Mouse (Mus musculus) embryo, embryonic 11.5 days (tissue): Measurements from ENCODE around the gene Krt222.
"Not testable (repeated sequence)": the region's sequence is repeated elsewhere in the genome, so short reads cannot be mapped to it uniquely, and the experiment has no call there.

Experiments used
- DNase-seq: peaks from one replicate; pipeline ENCODE4 v3.0.0-alpha.2; 2012; ENCODE audit warnings: low read depth, low spot score

Gene Krt222

GRCm38 (mm10) chr11:99243820-99244374 lies at the start of gene Krt222:
Gene Krt222, minus strand, starts transcription at chr11:99244085.
- no peak for DNase-seq

GRCm38 (mm10) chr11:99292846-99293245 lies 49.0 kb upstream of the Krt222 start:
- no peak for DNase-seq

- no peak for DNase-seq
Observed at GRCm38 (mm10) chr11:99284833-99285312, 41.0 kb upstream of the Krt222 start, which contains the start of gene Krt24. Gene Krt24, minus strand, starts transcription at chr11:99285262.

DNA sequence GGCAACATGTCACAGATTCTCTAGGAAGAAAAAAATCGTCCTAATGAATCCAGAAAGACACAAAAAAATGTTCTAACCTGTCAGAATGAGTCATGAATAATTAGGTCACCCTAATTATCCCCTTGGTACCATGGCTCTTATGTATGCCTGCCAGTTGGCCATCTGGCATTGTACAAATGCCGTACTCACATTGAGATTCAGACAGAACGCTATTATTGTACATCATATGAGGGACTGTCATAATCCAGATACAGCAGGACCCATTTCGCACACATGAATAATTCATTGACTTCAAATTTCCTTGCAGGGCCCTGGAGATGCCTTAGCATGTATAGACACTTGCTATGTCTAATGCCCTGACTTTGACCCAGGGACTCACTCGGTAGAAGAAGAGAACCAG lies 40.1 kb upstream of the Krt222 start:
- DNase-seq = no peak

DNA sequence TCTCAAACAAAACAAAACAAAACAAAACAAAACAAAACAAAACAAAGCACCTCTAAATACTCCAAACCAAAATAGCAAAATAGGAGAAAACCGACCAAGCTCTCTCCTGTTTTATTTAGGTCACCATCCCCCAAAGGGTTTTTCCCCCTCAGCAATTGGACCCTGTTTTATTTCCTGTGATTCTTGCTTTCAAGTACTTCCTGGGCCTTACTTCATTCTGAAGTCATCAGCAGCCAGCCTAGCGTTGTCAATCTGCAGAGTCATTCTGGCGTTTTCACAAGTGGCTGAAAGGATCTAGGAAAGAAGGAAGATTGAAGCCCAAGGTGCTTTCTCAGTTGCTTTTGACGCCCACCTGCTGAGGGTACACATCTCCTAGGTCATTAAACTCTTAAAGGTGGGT lies 39.4 kb upstream of the Krt222 start:
- no peak for DNase-seq

DNA sequence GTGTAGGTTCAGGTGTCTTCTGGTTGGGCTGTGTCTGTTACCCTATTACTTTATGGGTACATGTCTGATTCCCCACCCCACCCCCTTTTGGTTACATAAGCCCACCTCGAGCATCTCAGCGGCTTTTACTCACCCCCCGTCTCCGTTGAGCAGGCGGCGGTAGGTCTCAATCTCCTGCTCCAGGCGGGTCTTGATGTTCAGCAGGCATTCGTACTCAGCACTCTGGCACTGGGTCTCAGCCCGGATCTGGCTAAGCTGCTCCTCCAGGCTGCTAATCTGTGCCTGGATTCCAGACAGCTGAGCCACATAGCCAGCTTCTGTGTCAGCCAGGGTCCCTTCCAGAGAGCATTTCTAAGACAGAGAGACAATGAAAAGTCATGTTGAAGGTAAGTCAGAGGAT lies 37.2 kb upstream of the Krt222 start:
- DNase-seq = no peak

DNA sequence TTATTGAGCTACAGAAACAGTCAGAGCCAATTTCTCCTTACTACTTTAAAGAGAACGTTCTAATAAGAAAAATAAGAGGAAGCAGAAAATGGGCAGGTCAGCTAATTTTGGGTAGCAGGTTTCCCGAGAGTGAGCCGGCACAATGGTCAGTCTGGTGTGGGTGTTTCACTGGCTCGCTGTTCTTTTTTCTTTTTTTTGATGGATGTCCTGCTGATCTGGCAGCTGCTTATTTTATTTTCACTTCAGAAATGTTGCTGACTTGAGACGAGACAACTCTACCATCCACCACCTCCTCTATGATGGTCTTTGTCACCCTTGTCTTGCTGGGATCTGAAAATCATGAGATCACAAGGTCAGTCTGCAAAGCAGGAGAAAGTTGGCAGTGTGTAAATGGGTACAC lies 36.1 kb upstream of the Krt222 start:
- no peak for DNase-seq

DNA sequence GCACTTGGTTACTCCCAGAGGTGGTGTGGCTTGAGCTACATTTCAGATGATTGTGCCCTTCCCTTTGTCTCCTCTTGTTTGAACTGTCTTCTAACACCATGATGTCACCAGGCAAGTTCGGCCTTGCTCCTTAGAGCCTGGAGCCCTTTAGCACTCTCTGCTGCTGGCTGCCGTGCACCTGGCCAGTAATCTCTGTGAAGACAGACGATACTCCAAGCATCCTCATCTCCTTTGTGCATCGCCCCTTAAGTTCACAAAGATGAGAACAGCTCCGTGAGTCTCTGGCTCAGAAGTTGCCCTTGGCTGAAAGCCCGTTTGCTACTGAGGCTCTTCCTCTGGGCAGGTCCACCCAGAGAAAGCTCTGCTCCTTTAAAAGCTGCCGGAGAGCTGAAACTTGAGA lies 32.9 kb upstream of the Krt222 start:
- DNase-seq = no peak

DNA sequence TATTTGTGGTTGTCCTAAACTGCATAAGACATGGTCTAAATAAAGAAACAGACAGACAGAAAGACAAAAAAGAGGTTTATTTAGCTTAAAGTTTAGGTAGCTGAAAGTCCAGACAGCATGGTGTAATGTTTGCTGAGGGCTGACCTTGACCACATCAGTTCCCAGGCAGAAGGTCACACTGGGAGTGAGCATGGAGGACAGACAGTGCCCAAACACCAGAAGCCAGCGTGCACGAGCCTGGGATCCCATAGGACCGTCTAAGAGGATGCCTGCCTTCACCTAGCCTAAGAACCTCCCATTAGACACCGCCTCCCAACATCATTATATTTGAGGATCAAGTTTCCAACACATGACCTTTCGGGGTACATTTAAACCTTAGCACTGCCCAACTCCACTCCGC lies 31.7 kb upstream of the Krt222 start:
- DNase-seq = no peak

GRCm38 (mm10) chr11:99272721-99273120 lies 28.8 kb upstream of the Krt222 start:
- no peak for DNase-seq

DNA sequence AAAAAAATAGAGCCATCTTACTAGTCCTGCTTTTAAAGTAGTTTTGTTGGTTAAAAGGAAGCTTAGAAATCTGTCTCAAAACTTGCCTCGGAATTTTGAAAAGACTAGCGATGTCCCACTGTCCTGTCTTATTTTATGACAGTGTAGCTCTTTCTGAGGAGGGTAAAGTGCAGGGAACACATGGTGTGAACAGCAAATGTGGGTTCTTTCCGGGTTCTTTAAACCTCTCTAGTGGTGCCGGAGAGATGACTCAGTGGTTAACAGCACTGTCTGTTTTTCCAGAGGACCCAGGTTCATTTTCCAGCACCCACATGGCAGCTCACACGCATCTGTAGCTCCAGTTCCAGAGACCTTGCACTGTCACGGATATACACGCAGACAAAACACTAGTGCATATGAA lies 25.3 kb upstream of the Krt222 start:
- no peak for DNase-seq

DNA sequence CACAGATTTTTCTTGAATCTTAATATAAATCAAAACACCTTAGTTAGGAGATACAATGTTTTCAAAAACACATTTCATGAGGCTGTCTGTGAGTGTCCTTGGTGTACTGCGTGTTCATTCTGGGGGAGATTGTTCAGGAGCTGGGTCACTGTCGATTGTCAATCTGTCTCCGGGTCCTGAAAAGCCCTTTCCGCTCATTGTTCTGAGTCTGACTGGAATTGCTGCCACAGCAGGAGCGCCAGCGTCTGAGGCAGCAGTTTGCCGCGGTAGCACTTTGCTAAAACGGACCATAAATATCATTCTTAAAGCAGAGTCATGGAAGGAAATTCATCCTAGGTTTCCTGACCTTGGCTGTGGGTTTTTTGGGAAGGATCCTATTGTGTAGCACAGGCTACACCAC lies 21.9 kb upstream of the Krt222 start:
- no peak for DNase-seq

GRCm38 (mm10) chr11:99265220-99265619 lies 21.3 kb upstream of the Krt222 start:
- no peak for DNase-seq

DNA sequence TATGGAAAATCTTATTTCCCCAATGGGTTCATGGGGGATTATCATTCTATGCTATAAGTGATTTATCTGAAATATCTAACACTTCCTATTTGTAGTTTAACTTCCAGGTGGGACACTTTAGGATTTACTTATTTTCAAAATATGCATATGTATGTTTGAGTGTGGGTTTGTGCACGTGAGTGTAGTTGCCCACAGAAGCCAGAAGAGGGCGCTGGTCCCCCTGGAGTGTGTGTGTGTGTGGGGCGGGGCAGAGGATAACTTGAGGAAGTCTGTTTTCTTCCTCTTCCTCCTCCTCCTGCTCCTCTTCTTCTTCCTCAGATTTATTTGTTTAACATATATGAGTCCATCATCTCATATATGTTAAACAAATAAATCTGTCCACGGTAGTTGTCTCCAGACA lies 12.3 kb upstream of the Krt222 start:
- DNase-seq = no peak

GRCm38 (mm10) chr11:99255316-99255715 lies 11.4 kb upstream of the Krt222 start:
- no peak for DNase-seq

DNA sequence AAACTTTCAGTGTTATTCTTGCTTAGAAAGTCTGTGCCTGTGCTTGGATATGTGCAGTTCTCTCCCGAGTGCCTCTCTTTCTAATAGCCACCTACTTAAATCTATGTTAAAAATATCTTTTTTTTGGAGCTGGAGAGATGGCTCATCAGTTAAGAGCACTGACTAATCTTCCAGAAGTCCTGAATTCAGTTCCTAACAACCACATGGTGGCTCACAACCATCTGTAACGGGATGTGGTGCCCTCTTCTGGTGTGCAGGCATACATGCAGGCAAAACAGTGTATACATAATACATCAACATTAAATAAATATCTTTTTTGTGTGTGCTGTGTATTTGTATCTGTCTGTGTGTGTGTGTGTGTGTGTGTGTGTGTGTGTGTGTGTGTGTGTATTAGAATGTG lies 10.0 kb upstream of the Krt222 start:
- no peak for DNase-seq

GRCm38 (mm10) chr11:99252671-99253070 lies 8.8 kb upstream of the Krt222 start:
- DNase-seq = no peak

DNA sequence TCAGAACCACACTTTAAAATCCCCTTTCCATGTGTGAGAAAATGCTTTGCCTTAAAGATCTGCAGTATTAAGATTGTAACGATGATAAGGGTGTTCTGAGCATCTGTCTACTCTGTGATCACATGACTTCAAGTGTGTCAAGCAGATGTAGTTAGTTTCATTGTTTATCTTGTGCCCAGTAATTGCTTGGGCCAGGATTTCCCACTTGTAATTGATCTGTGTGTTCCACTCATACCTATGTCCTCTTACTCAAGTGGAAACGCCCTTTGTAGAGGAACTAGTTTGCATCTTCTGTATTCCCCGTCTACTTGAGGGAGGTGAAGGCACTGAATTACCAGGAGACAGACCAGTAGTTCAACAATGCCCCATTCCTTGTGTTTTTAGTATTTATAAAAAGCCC lies 6.8 kb upstream of the Krt222 start:
- DNase-seq = no peak

DNA sequence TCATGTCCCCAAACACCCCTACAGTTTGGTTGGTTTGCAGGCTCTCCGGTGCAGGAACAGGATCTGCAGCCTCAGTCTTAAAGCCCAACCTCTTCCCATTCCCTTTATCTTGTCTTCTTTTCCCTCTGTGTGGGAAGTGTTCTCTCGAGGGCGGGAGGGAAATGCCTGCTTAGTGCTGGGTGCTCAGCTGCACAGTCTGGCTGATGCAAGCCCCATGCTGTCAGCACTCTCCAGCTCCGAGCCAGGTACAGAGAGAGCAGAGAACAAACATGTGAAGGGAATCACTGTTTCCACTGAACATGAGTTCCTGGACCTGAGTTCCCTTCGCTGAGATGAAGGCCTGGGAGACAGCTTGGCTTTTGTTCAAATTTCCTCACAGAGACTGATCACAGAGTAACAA lies 6.4 kb upstream of the Krt222 start:
- DNase-seq = no peak

- DNase-seq = no peak
Observed at GRCm38 (mm10) chr11:99249115-99249514, 5.2 kb upstream of the Krt222 start.

DNA sequence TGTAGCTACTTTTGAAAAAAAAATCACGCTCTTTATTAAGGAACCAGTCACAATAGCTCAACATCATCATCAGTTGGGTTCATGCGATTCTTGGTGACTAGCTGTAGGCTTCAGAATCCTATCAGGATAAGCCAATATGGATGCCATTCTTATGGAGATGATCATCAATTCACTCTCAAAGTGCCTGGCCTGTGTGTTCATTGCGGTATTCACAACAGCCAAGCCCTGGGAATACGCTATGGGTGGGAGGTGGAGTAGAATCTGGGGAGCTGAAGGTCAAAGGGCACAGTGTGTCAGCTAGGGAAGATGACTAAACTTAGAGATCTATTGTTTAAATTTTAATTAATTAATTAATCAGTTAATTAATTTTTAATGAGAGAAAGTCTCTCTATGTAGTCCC lies 4.0 kb upstream of the Krt222 start:
- no peak for DNase-seq

DNA sequence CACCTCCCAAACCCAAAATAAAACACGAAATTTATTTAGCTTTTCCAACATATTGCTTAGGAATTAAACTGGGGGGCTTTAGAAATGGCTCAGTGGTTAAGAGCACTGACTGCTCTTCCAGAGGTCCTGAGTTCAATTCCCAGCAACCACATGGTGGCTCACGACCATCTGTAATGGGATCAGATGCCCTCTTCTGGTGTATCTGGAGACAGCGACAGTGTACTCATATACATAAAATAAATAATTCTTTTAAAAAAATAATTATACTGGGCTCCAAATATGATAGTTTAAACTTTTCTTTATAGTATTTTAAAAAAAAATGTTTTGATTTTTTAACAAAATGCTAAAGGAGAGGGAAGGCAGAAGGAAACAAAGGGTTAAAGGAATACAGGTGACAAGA lies 634 bp upstream of the Krt222 start:
- DNase-seq = not testable (repeated sequence)

GRCm38 (mm10) chr11:99243200-99243819 lies 575 bp downstream of the Krt222 start:
- no peak for DNase-seq

DNA sequence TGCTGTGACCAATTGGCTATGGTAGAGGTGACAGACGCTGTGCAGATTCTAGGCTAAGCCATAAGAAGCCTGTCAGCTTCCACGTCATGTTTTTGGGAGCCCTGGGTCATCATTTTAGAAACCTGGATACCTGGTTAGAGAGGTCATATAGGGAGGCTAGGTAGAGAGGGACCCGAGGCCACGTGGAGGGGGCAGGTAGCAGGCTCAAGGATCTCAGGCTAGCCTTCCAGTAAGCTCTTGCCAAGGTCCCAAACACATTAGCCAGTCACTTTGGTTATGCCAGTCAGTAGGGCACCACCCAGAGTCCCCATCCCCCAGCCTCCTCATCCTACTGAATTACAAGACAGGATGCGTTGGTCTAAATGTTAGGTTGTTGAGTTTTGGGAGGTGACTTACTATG lies 1.8 kb downstream of the Krt222 start:
- no peak for DNase-seq
